Mouse (Mus musculus) hindbrain, postnatal 0 days (tissue): ENCODE data around the gene Gm5089. TPM values are rescaled to one million over a fixed set of nuclear protein-coding genes. Genes with fewer than 3 reads are reported as not detected.

Experiments
- ATAC-seq: fragments of 200-750 bp; cut with Nextera tagmentation; 2 replicates; pipeline ENCODE4 v1.8.0; 2017; ENCODE audit warnings: mild to moderate bottlenecking, moderate TSS enrichment, moderate library complexity
- DNase-seq: peaks from one replicate; pipeline ENCODE4 v3.0.0-alpha.2; 2015; ENCODE audit warnings: low spot score
- H3K27ac ChIP-seq: fragments of 300-500 bp; sonication (generic); 2 replicates; pipeline ENCODE4 v1.5.1; 2014; ENCODE audit warnings: mild to moderate bottlenecking
- H3K27me3 ChIP-seq: fragments of 300-500 bp; sonication (generic); 2 replicates; pipeline ENCODE4 v1.6.1; 2014; ENCODE audit warnings: low read length, mixed read lengths; ENCODE audit not compliant: insufficient read depth
- H3K36me3 ChIP-seq: fragments of 300-500 bp; sonication (generic); 2 replicates; pipeline ENCODE4 v1.6.1; 2014; ENCODE audit warnings: low read length, mixed read lengths; ENCODE audit not compliant: insufficient read depth
- H3K4me1 ChIP-seq: fragments of 300-500 bp; sonication (generic); 2 replicates; pipeline ENCODE4 v1.6.1; 2014; ENCODE audit warnings: antibody characterized with exemption, low read length, mixed read lengths; ENCODE audit not compliant: insufficient read depth
- H3K4me2 ChIP-seq: fragments of 300-500 bp; sonication (generic); 2 replicates; pipeline ENCODE4 v1.6.1; 2014; ENCODE audit warnings: low read depth, mild to moderate bottlenecking, low read length, moderate library complexity, mixed read lengths
- H3K4me3 ChIP-seq: fragments of 300-500 bp; sonication (generic); 2 replicates; pipeline ENCODE4 v1.5.1; 2014; ENCODE audit warnings: low read length
- H3K9ac ChIP-seq: fragments of 300-500 bp; sonication (generic); replicated peaks from 2 replicates; pipeline ENCODE4 v1.6.1; 2014; ENCODE audit warnings: mild to moderate bottlenecking, low read length, moderate library complexity, mixed read lengths
- H3K9me3 ChIP-seq: fragments of 300-500 bp; sonication (generic); 2 replicates; pipeline ENCODE4 v1.6.1; 2016; ENCODE audit warnings: low read length, mixed read lengths
- CTCF ChIP-seq: IDR thresholded peaks from 2 replicates; pipeline ENCODE4 v1.5.1; 2016; ENCODE audit warnings: antibody characterized with exemption, control low read depth, low read depth
- WGBS: fragments of 180-500 bp; shearing (Covaris S2); extraction: QIAGEN DNeasy Blood & Tissue Kit; methylation state at CpG from one replicate; pipeline ENCODE4 v1.1.7; 2014; 5-methylcytosine and 5-hydroxymethylcytosine counted together
- polyA plus RNA-seq: library from polyadenylated mRNA; unstranded; fragments of >200 nt; fragmentation: Nextera tagmentation; extraction: Ambion mirVana; gene quantifications from 2 replicates; pipeline ENCODE4 v1.2.1, GENCODE M21; 2015
- total RNA-seq: library from RNA; depleted of rRNA; stranded (reverse); fragments of >200 nt; gene quantifications from 2 replicates; pipeline ENCODE4 v1.2.3, GENCODE M21; 2014

Gene Gm5089
- total and polyA plus RNA-seq, 2 experiments from 2014 or later: 0.56 to 3.0 TPM

DNA sequence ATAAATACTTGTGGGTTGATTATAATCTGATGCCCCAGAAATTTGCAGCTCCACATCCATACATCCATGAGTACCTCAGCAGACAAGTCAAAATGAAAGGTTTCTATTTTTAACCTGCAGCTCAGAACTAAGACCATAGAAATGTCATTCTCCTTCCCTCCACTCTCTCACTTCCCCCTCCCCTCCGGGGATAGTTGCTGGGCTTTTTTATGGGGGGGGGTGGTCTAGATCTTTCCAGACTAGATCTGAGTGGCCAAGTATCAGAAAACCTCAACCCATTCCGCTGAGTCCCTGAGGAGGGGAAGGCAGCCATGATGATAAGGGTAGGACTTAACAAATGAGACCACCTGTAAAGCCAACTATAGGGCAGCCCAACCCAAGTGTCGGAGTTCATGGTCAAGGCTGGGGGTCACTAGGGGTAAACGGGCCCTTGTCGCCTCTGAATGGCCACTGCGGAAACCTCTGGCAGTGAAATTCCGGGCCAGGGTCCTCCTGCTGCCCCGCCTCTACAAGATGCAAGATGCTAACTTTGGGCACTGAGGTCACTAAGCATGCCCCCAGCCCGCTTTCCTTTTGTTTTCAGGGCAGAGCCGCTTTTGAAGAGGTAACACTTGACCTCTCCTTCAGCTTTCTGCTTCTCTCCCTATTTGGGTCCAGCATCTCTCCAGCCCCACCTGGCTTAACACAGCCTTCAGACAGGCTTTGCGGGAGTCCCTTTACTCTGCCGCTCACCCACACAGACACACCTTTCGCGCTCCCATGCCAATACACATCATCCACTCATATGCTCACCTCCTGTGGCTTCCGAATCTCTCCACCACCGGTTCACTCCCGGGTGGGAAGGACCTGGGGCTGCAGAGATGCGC, 32.9 kb upstream of the Gm5089 start:
- no peaks in the 10 kb centered on the region for H3K4me1 ChIP-seq
- no peaks in the 10 kb centered on the region for H3K9me3 ChIP-seq
- peak overlapping the region; percentile 60 for H3K4me3 ChIP-seq
- 10% methylated on average over 18 of the region's 18 CpGs for WGBS
- 0 out of 2 replicates have a peak, but pooled peaks cover 3% of the 10 kb centered on the region for H3K27me3 ChIP-seq
- H3K36me3 ChIP-seq: no peaks in the 10 kb centered on the region
- ATAC-seq (peak; percentile 27; the same call in 1 of the 2 replicates), DNase-seq (peak; percentile 61)
- peak overlapping the region; percentile 68 for H3K4me2 ChIP-seq
- H3K27ac ChIP-seq: peak overlapping the region; percentile 89
- no peak for TF ChIP-seq CTCF
- H3K9ac ChIP-seq: peak overlapping the region; percentile 89

DNA sequence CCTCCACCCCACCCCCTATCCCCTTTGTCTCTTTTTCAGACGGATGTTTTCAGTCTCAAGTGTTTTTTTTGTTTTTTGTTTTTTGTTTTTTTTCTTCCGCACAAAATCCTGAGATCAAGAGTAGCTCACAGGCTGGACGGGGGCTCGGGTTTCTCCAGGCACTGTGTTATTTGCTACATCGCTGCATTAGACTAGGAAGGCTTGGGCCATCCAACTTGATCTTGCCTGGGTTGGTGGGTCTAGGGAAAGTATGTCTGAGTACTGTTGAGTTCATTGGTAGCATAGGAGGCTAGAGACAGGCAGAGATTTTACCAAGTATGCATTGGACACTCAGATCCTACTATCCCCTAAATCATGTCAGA, 32.1 kb upstream of the Gm5089 start:
- no peak for TF ChIP-seq CTCF
- Histone ChIP-seq H3K27me3 (0 out of 2 replicates have a peak, but pooled peaks cover 3% of the 10 kb centered on the region), H3K27ac (peak overlapping the region; percentile 89), H3K9ac (peak overlapping the region; percentile 89), H3K4me3 (peak overlapping the region; percentile 60), H3K4me2 (peak overlapping the region; percentile 68), H3K36me3 (no peaks in the 10 kb centered on the region), H3K9me3 (no peaks in the 10 kb centered on the region), H3K4me1 (no peaks in the 10 kb centered on the region)
- ATAC-seq: no peak
- peak; percentile 44 for DNase-seq
- 11% methylated on average over 5 of the region's 5 CpGs for WGBS

DNA sequence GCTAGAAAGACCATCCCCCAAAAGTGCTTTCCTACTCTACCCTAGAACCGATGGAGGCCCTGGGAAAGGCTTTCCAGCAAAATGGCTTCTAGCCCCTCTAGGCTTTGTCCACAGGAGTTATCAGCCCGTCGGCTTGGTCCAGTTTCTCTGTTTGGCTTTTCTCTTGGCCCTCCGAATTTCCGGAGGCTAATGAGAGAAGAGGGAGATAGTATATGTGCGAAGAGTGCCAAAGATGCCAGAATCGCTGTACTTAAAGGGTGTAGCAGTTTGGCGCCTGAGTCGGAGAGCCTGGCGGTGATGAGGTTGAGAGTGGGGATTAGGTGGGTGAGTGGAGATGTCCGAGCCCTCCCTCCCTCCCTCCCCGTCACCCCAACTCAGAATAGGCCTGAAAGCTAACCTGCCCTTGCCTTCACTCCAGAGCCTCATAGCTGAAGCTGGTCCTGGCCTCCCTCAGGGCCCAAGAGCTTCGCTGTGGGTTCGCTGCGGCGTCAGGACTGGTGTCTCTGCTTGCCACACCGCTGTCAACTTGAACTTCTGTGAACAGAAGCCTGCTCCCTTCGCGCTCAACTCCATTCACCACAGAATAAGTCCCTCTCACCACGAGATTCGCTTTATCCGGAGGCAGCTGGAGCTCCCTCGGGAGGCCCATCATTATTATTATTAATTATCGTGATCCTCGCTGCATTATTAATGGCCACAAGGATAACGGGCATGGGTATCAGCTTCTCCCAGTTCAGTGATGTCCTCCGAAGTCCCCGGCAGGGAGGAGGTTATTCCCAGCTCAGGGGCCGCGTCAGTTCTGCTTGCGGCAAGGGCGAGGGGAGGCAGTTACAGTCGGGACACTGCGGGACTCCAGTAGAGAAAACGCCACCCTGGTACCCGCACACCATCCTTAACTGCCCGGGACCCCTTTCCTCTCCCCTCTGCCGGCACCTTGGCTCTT, 31.4 kb upstream of the Gm5089 start:
- peak; percentile 54 for DNase-seq
- H3K4me3 ChIP-seq: peak overlapping the region; percentile 60
- 0 out of 2 replicates have a peak, but pooled peaks cover 2% of the 10 kb centered on the region for H3K27me3 ChIP-seq
- ATAC-seq: peak; percentile 43
- peak overlapping the region; percentile 89 for H3K27ac ChIP-seq
- H3K4me1 ChIP-seq: no peaks in the 10 kb centered on the region
- no peak for TF ChIP-seq CTCF
- WGBS: 9% methylated on average over 38 of the region's 38 CpGs
- H3K9me3 ChIP-seq: no peaks in the 10 kb centered on the region
- H3K4me2 ChIP-seq: peak overlapping the region; percentile 68
- peak overlapping the region; percentile 89 for H3K9ac ChIP-seq
- no peaks in the 10 kb centered on the region for H3K36me3 ChIP-seq

DNA sequence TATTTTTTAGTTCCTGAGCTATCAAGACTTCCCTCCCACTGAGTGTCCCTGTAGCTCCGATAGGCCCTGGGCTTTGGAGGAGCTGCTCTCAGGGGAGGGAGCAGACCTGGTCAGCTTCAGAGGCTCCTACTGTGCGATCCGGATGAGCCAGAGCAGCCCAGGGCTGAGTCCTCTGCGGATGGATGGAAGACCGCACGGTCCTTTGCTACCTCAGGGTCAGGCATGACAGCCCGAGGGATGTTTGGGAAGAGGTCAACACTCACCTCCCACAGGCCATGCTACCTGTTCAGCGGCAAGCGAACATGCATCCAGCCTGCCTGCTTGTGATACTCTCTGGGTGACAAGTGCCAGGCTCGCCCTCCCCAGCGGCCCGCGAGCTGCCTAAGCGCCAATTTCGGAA, 30.3 kb upstream of the Gm5089 start:
- H3K4me3 ChIP-seq: peak overlapping the region; percentile 60
- H3K9me3 ChIP-seq: no peaks in the 10 kb centered on the region
- no peaks in the 10 kb centered on the region; the same call in 1 of the 2 replicates for H3K36me3 ChIP-seq
- DNase-seq (peak; percentile 33), ATAC-seq (no peak)
- H3K4me2 ChIP-seq: peak overlapping the region; percentile 68
- H3K9ac ChIP-seq: peak overlapping the region; percentile 89
- H3K4me1 ChIP-seq: no peaks in the 10 kb centered on the region
- no peaks in the 10 kb centered on the region for H3K27me3 ChIP-seq
- 16% methylated on average over 15 of the region's 15 CpGs for WGBS
- peak overlapping the region; percentile 89 for H3K27ac ChIP-seq
- TF ChIP-seq CTCF: no peak

DNA sequence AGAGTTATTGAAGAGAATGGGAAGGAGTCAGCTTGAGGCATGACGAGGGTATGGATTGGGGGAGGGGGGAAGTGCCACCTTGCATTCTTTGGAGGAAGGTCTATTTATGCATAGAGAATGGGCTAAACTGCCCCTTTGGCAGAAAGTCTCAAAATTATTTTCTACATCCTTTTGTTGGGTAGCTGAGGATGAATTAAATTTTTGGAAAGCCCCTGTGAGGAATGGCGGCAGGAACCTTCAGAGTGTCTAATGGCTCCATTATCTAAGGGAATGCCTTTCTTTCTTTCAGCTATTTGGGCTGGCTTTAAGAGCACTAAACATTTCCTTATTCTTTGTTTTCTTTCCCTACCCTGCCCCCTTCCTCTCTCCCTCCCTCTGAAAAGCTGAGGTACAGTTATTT, 29.4 kb upstream of the Gm5089 start:
- peak; percentile 37 for DNase-seq
- H3K4me2 ChIP-seq: peak overlapping the region; percentile 68
- H3K36me3 ChIP-seq: no peaks in the 10 kb centered on the region; the same call in 1 of the 2 replicates
- H3K4me3 ChIP-seq: peak overlapping the region; percentile 60
- H3K4me1 ChIP-seq: no peaks in the 10 kb centered on the region
- ATAC-seq: no peak
- no peak for TF ChIP-seq CTCF
- peak overlapping the region; percentile 89 for H3K27ac ChIP-seq
- H3K9me3 ChIP-seq: no peaks in the 10 kb centered on the region
- no peaks in the 10 kb centered on the region for H3K27me3 ChIP-seq
- WGBS: 19% methylated on average over 2 of the region's 2 CpGs
- peak overlapping the region; percentile 89 for H3K9ac ChIP-seq

GRCm38 (mm10) chr14:122479461-122480109, 28.7 kb upstream of the Gm5089 start:
- Histone ChIP-seq H3K27ac (peak overlapping the region; percentile 89; the same call in 1 of the 2 replicates), H3K9ac (peak overlapping the region; percentile 89), H3K4me1 (no peaks in the 10 kb centered on the region), H3K27me3 (no peaks in the 10 kb centered on the region), H3K4me3 (peak overlapping the region; percentile 60), H3K4me2 (peak overlapping the region; percentile 68), H3K36me3 (no peaks in the 10 kb centered on the region; the same call in 1 of the 2 replicates), H3K9me3 (no peaks in the 10 kb centered on the region)
- no peak for TF ChIP-seq CTCF
- DNase-seq: peak; percentile 23
- WGBS: 16% methylated on average over 17 of the region's 17 CpGs
- no peak for ATAC-seq
